Mouse (Mus musculus): Measurements from ENCODE around the gene Krt42. TPM values are rescaled to one million over a fixed set of nuclear protein-coding genes. Genes with fewer than 3 reads are reported as not detected.

Gene Krt42
- polyA plus RNA-seq, 1 experiment from 2014 or later = not detected

GRCm38 (mm10) chr11:100277726-100278480, 8.2 kb upstream of the Krt42 start:
- Histone ChIP-seq H3K4me3 (replicated peaks) (no peak overlapping the region), H3K36me3 (no peaks in the 10 kb centered on the region), H3K9ac (no peak overlapping the region), H3K9me3 (replicated peaks) (no peaks in the 10 kb centered on the region), H3K27me3 (0 out of 2 replicates have a peak, but pooled peaks cover 3% of the 10 kb centered on the region), H3K4me2 (no peak overlapping the region), H3K27ac (no peak overlapping the region), H3K4me1 (no peaks in the 10 kb centered on the region)
- ATAC-seq (replicated peaks; ENCODE audit: low FRiP score) = no peak
- 73% methylated on average over 15 of the region's 15 CpGs for WGBS

GRCm38 (mm10) chr11:100275466-100275865, 5.8 kb upstream of the Krt42 start:
- H3K27me3 ChIP-seq = 0 out of 2 replicates have a peak, but pooled peaks cover 3% of the 10 kb centered on the region
- H3K4me3 ChIP-seq (replicated peaks) = no peak overlapping the region
- no peaks in the 10 kb centered on the region for H3K4me1 ChIP-seq
- no peak overlapping the region for H3K4me2 ChIP-seq
- H3K9ac ChIP-seq = no peak overlapping the region
- H3K27ac ChIP-seq = no peak overlapping the region
- H3K9me3 ChIP-seq (replicated peaks) = no peaks in the 10 kb centered on the region
- no peaks in the 10 kb centered on the region for H3K36me3 ChIP-seq
- 41% methylated on average over 5 of the region's 5 CpGs for WGBS
- no peak for ATAC-seq (replicated peaks; ENCODE audit: low FRiP score)

- Histone ChIP-seq H3K9ac (no peak overlapping the region), H3K27ac (no peak overlapping the region), H3K27me3 (0 out of 2 replicates have a peak, but pooled peaks cover 3% of the 10 kb centered on the region), H3K9me3 (replicated peaks) (no peaks in the 10 kb centered on the region), H3K4me2 (no peak overlapping the region), H3K4me3 (replicated peaks) (no peak overlapping the region), H3K4me1 (no peaks in the 10 kb centered on the region), H3K36me3 (no peaks in the 10 kb centered on the region)
- no peak for ATAC-seq (replicated peaks; ENCODE audit: low FRiP score)
- WGBS = 70% methylated on average over 7 of the region's 7 CpGs
Measured at GRCm38 (mm10) chr11:100274719-100275118, 5.0 kb upstream of the Krt42 start.

GRCm38 (mm10) chr11:100271878-100272277, 2.2 kb upstream of the Krt42 start:
- Histone ChIP-seq H3K9ac (no peak overlapping the region), H3K27ac (no peak overlapping the region), H3K4me3 (replicated peaks) (no peak overlapping the region), H3K9me3 (replicated peaks) (no peaks in the 10 kb centered on the region), H3K27me3 (no peaks in the 10 kb centered on the region), H3K4me2 (no peak overlapping the region), H3K4me1 (no peaks in the 10 kb centered on the region), H3K36me3 (no peaks in the 10 kb centered on the region)
- no peak for ATAC-seq (replicated peaks; ENCODE audit: low FRiP score)
- 84% methylated on average over 1 of the region's 1 CpGs for WGBS

- H3K27me3 ChIP-seq = no peaks in the 10 kb centered on the region
- H3K4me1 ChIP-seq = no peaks in the 10 kb centered on the region
- 27% methylated on average over 13 of the region's 13 CpGs for WGBS
- no peaks in the 10 kb centered on the region for H3K36me3 ChIP-seq
- H3K4me3 ChIP-seq (replicated peaks) = no peak overlapping the region
- H3K27ac ChIP-seq = no peak overlapping the region
- no peak overlapping the region for H3K4me2 ChIP-seq
- no peaks in the 10 kb centered on the region for H3K9me3 ChIP-seq (replicated peaks)
- H3K9ac ChIP-seq = no peak overlapping the region
- 0 out of 2 replicates have a peak, but pooled peaks have one; percentile 22 for ATAC-seq (replicated peaks; ENCODE audit: low FRiP score)
Measured at GRCm38 (mm10) chr11:100262058-100262980, 7.4 kb downstream of the Krt42 start.

- Histone ChIP-seq H3K9me3 (replicated peaks) (no peaks in the 10 kb centered on the region), H3K4me2 (no peak overlapping the region), H3K4me1 (no peaks in the 10 kb centered on the region), H3K4me3 (replicated peaks) (no peak overlapping the region), H3K27ac (no peak overlapping the region), H3K27me3 (no peaks in the 10 kb centered on the region), H3K36me3 (no peaks in the 10 kb centered on the region), H3K9ac (no peak overlapping the region)
- ATAC-seq (replicated peaks; ENCODE audit: low FRiP score) = no peak
- 79% methylated on average over 9 of the region's 9 CpGs for WGBS
Measured at GRCm38 (mm10) chr11:100261235-100261605, 8.5 kb downstream of the Krt42 start.

GRCm38 (mm10) chr11:100260514-100261234, 9.0 kb downstream of the Krt42 start, which contains the start of gene Krt17:
Krt17 (minus strand) TSS chr11:100261029.
- Histone ChIP-seq H3K4me3 (replicated peaks) (no peak within 1 kb of the TSS), H3K27ac (no peak within 1 kb of the TSS), H3K36me3 (no peaks in the 10 kb centered on the region), H3K27me3 (no peaks in the 10 kb centered on the region), H3K9ac (no peak within 1 kb of the TSS), H3K4me2 (no peak within 1 kb of the TSS), H3K9me3 (replicated peaks) (no peaks in the 10 kb centered on the region), H3K4me1 (no peaks in the 10 kb centered on the region)
- ATAC-seq (replicated peaks; ENCODE audit: low FRiP score) = no peak
- WGBS = 80% methylated on average over 21 of the region's 21 CpGs

- H3K27ac ChIP-seq = no peak overlapping the region
- no peaks in the 10 kb centered on the region for H3K36me3 ChIP-seq
- H3K4me2 ChIP-seq = no peak overlapping the region
- H3K9ac ChIP-seq = no peak overlapping the region
- no peaks in the 10 kb centered on the region for H3K27me3 ChIP-seq
- no peak for ATAC-seq (replicated peaks; ENCODE audit: low FRiP score)
- 93% methylated on average over 9 of the region's 9 CpGs for WGBS
- H3K4me3 ChIP-seq (replicated peaks) = no peak overlapping the region
- no peaks in the 10 kb centered on the region for H3K9me3 ChIP-seq (replicated peaks)
- H3K4me1 ChIP-seq = no peaks in the 10 kb centered on the region
Measured at GRCm38 (mm10) chr11:100259079-100259478, 10.6 kb downstream of the Krt42 start.

- no peaks in the 10 kb centered on the region for H3K9me3 ChIP-seq (replicated peaks)
- no peaks in the 10 kb centered on the region for H3K4me1 ChIP-seq
- no peak overlapping the region for H3K4me3 ChIP-seq (replicated peaks)
- no peak overlapping the region for H3K4me2 ChIP-seq
- WGBS = 67% methylated on average over 1 of the region's 1 CpGs
- H3K9ac ChIP-seq = no peak overlapping the region
- H3K27ac ChIP-seq = no peak overlapping the region
- no peaks in the 10 kb centered on the region for H3K27me3 ChIP-seq
- no peak for ATAC-seq (replicated peaks; ENCODE audit: low FRiP score)
- no peaks in the 10 kb centered on the region for H3K36me3 ChIP-seq
Measured at GRCm38 (mm10) chr11:100257967-100258366, 11.7 kb downstream of the Krt42 start.

GRCm38 (mm10) chr11:100255514-100255913, 14.2 kb downstream of the Krt42 start:
- H3K9me3 ChIP-seq (replicated peaks) = no peaks in the 10 kb centered on the region
- no peak overlapping the region for H3K4me3 ChIP-seq (replicated peaks)
- H3K9ac ChIP-seq = no peak overlapping the region
- H3K4me2 ChIP-seq = no peak overlapping the region
- no peaks in the 10 kb centered on the region for H3K36me3 ChIP-seq
- 96% methylated on average over 6 of the region's 6 CpGs for WGBS
- no peaks in the 10 kb centered on the region for H3K4me1 ChIP-seq
- no peak for ATAC-seq (replicated peaks; ENCODE audit: low FRiP score)
- no peak overlapping the region for H3K27ac ChIP-seq
- H3K27me3 ChIP-seq = no peaks in the 10 kb centered on the region

- no peaks in the 10 kb centered on the region for H3K4me1 ChIP-seq
- no peaks in the 10 kb centered on the region for H3K27me3 ChIP-seq
- H3K9ac ChIP-seq = no peak overlapping the region
- H3K36me3 ChIP-seq = no peaks in the 10 kb centered on the region
- no peak for ATAC-seq (replicated peaks; ENCODE audit: low FRiP score)
- no peaks in the 10 kb centered on the region for H3K9me3 ChIP-seq (replicated peaks)
- WGBS = 69% methylated on average over 5 of the region's 5 CpGs
- H3K4me3 ChIP-seq (replicated peaks) = no peak overlapping the region
- no peak overlapping the region for H3K4me2 ChIP-seq
- H3K27ac ChIP-seq = no peak overlapping the region
Measured at GRCm38 (mm10) chr11:100254360-100255090, 15.1 kb downstream of the Krt42 start.
